Mouse (Mus musculus) stomach, postnatal 0 days (tissue): ENCODE data around the gene 1700016C15Rik.

Source experiments
- CTCF ChIP-seq: IDR thresholded peaks from 2 replicates; pipeline ENCODE4 v1.5.1; 2016; ENCODE audit warnings: antibody characterized with exemption, low read depth, mild to moderate bottlenecking, moderate library complexity
- EP300 ChIP-seq: optimal IDR thresholded peaks from 2 replicates; pipeline ENCODE3; 2016; ENCODE audit warnings: antibody characterized with exemption

GRCm38 (mm10) chr1:177711000-177711399, 18.6 kb upstream of the 1700016C15Rik start:
- TF ChIP-seq EP300, result no peak
- TF ChIP-seq CTCF, result no peak
